Mouse (Mus musculus) CH12.LX (cell line): Measurements from ENCODE around the gene Gm10719.
"Not testable (repeated sequence)": the region's sequence is repeated elsewhere in the genome, so short reads cannot be mapped to it uniquely, and the experiment has no call there.

Experiments used
- CTCF ChIP-seq, 2 experiments: IDR thresholded peaks in 1 of 2; conservative IDR thresholded peaks in 1 of 2; 2 replicates each; pipeline ENCODE4 v1.5.1; 2011 to 2012; ENCODE audit warnings: low read depth in 2 of 2, low read length in 2 of 2, improper control_type of control experiment in 1 of 2, inconsistent platforms in 1 of 2, mild to moderate bottlenecking in 1 of 2, moderate library complexity in 1 of 2
- MAFK ChIP-seq: IDR thresholded peaks from 2 replicates; pipeline ENCODE4 v1.6.1; 2011; ENCODE audit warnings: low read length, improper control_type of control experiment; ENCODE audit not compliant: insufficient replicate concordance
- RAD21 ChIP-seq: IDR thresholded peaks from 2 replicates; pipeline ENCODE4 v1.6.1; 2011; ENCODE audit warnings: low read depth, mild to moderate bottlenecking, low read length, improper control_type of control experiment, moderate library complexity
- SIN3A ChIP-seq: IDR thresholded peaks from 2 replicates; pipeline ENCODE4 v1.6.1; 2012; ENCODE audit warnings: low read length, improper control_type of control experiment, inconsistent platforms
- TCF12 ChIP-seq: IDR thresholded peaks from 2 replicates; pipeline ENCODE4 v1.6.1; 2014; ENCODE audit warnings: low read depth, mild to moderate bottlenecking, inconsistent platforms, low read length, improper control_type of control experiment
- ZMIZ1 ChIP-seq: IDR thresholded peaks from 2 replicates; pipeline ENCODE4 v1.6.1; 2012; ENCODE audit warnings: low read depth, mild to moderate bottlenecking, inconsistent platforms, low read length, improper control_type of control experiment

GRCm38 (mm10) chr9:3015354-3015753 is 1.9 kb upstream of the Gm10719 start, which contains the start of gene Gm10720:
- TF ChIP-seq CTCF (conservative IDR thresholded peaks at IDR 0.05 in 1 of 2, IDR thresholded peaks at IDR 0.05 in 1 of 2; ENCODE audit: low read depth in 2 of 2, low read length in 2 of 2); TCF12; SIN3A; MAFK; RAD21; ZMIZ1: not testable (repeated sequence)
